Mouse (Mus musculus) embryo, embryonic 10.5 days (tissue): Measurements from ENCODE around the gene Zfp771.

ENCODE experiments used
- DNase-seq: peaks from one replicate; pipeline ENCODE4 v3.0.0-alpha.2; 2015; ENCODE audit warnings: low spot score

Gene Zfp771

DNA sequence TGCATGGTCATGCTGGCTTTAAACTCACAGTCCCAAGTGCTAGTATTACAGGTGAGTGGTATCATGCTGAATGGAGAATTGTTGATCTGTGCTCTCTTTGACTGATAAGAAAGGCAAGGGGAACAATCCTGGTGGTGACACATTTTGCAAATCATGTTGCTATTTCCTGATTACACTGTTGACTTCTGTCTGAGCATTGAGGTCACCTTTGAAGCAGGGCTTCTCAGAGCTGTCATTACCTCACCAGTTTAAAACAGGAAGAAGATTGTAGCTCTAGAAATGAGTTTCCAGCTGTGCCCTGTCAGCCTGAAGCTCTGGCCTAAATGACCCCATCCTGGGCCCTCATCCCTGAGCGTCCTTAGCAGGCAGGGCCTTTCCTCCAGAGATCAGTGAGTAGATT is 43.9 kb downstream of the Zfp771 start:
- no peak for DNase-seq

DNA sequence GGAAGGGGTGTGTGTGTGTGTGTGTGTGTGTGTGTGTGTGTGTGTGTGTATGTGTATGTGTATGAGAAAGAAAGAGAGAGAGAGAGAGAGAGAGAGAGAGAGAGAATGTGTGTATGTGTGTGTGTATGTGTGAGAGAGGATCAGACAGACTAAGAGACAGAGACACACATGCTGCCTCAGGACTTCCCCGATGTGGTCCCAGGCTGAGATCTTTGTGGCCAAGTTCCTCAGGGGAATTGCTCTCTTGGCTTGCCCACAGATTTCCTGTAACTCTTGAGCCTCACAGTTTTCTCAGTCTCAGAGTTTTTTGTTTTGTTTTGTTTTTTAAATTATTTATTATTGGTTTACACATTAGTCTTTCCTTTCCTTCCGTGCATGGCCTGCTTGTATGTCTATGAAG is 45.2 kb downstream of the Zfp771 start:
- DNase-seq = no peak

DNA sequence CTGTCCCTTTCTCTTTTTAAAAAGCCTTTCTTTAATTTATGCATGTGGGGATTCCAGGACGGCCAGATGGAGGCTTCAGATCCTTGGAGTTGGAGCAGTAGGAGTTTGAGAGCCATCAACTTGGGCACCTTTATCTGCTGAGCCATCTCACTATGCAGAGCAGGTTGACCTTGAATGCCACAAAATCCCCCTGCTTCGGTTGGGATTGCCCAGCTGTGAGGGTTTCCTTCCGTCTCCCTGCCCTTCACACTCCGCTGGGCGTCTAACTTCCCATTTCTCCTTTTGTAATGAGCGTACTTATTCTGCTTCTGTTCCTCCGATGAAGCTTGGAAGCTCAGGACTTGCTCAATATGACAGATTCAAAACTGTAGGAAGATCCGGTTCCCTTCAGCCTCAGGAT is 46.1 kb downstream of the Zfp771 start:
- no peak for DNase-seq

DNA sequence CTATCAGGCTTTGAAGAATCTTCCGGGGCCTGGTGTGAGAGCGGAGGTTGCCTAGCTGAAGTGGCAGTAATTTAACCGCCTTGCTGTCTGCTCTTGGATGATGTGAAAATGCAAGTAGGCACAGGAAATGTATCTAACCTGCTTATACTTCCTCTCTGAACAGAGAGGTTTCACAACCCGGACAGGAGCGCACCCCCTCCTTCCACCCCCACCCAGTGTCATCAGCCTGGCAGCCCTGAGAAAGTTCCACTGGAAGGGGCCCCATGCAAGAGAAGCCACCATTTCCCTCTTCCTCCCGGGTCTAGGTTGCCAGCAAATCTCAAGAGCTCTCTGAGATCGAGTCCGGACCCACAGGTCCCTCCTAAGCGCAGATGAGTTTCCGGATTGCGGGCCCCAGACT is 52.0 kb downstream of the Zfp771 start, which contains the start of gene Itgal:
Gene Itgal (plus strand): TSS at position 163 of the 400 bp plus-strand sequence.
- DNase-seq = no peak

DNA sequence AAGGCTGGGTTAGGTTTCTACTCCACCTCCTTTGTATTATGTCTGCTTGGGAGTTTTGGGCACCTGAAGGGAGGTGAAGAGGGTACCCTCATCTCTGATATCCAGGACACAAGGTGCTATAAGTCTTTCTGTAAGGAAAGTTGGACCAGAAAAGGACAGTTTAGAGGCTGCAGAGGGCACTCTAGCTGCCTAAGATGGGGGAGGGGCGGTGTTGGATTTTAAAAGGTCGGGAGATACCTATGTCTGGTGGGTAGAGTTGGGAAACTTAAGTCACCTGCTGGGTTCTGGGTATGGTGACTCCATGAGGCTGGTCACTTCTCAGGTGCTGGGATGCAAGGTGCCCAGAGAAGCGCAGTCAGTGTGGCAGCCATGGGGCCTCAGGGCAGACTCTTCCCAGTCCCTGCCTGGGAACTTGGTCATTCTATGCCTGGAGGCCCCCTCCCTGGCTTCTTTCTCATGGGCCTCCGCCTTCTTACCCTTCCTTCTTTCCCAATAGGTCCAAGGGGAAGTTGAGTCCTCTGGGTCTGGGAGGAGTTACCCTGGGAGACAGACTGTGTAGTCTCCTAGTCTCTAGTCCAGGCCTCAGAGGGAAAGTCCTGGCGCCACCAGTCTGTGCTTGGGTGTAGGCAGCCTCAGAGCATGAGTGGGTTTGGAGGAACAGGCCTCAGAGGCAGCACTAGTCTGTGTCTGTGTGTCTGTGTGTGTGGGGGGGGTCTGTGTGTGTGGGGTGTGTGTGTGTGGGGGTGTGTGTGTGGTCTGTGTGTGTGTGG is 52.9 kb downstream of the Zfp771 start:
- DNase-seq = no peak

DNA sequence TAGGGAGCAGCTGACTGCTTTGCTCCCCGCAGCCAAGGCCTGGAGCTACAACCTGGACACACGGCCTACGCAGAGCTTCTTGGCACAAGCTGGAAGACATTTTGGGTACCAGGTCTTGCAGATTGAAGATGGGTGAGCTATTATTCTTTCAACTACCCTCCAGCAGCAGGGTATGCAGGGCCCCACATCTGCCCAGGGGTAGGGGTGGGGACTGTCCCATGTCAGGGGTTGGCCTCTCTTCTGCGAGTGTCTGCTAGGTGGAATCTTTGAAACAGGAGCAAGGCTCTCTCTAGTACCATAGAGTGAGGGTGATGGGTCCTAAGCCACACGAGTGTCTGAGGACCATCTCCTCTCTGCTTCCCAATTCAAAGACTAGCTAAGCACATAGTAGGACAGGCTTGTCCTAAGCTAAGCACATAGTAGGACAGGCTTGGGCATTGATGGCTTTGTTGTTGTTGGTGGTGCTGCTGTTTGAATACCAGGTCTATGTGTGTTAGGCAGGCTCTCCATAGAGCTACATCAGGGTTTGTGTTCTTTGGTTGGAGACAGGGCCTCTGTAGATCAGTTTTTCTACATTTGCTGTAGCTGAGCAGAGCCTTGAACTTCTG is 53.6 kb downstream of the Zfp771 start:
- no peak for DNase-seq
